Mouse (Mus musculus): ENCODE results near the gene Tfeb.
A peak's percentile ranks its signal among the peaks of the same experiment; 100 is the strongest.

The Tfeb gene

GRCm38 (mm10) chr17:47736856-47737255, at the start of gene Tfeb:
Gene Tfeb (plus strand): TSS chr17:47737030.
- DNase-seq (ENCODE audit: low spot score) = peak; percentile 91

- DNase-seq (ENCODE audit: low spot score) = peak; percentile 75
Measured at GRCm38 (mm10) chr17:47687409-47688343, 49.2 kb upstream of the Tfeb start.

- no peak for DNase-seq (ENCODE audit: low spot score)
Measured at GRCm38 (mm10) chr17:47688344-47688607, 48.6 kb upstream of the Tfeb start, which contains the start of gene Tomm6. Gene Tomm6 (minus strand): TSS chr17:47688386.

- no peak for DNase-seq (ENCODE audit: low spot score)
Measured at GRCm38 (mm10) chr17:47688608-47689575, 47.9 kb upstream of the Tfeb start, which contains the start of gene Frs3. Gene Frs3 (plus strand): TSS chr17:47689030.

DNA sequence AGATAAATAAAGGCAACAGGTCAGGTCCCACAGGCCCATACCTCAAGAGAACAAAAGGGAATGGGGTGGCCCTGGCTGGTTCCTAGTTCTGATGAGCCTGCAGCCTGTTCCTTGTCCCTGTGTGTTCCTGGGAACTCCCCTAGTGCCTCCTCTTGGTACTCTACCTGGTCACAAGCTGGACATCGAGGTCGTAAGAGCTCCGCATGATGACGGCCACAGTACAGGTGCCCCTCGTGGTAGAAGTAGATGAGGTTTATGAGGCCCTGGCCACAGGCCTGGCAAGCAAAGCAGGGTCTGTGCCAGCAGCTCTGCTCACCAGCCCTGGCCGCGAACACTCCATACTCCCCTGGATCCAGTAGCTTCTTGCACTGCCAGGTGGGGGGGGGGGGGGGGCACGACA, 46.9 kb upstream of the Tfeb start:
- no peak for DNase-seq (ENCODE audit: low spot score)

DNA sequence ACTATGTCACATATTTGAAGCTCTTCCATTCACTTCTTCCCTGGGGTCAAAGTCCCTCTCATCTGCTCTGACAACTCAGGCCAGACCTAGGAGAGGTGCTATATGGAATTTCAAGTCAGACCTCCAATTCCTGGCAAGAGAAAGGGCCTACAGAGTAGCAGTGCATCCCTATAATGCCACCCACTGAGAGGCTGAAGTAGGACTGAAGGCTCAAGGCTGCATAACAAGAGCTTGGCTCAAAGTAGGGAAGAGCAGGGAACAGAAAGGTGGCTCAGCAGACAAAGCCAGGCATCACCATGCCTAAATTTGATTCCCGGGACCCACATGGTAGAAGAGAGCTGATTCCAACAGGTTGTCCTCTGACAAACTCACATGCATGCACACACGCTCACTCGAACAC, 45.2 kb upstream of the Tfeb start:
- no peak for DNase-seq (ENCODE audit: low spot score)

DNA sequence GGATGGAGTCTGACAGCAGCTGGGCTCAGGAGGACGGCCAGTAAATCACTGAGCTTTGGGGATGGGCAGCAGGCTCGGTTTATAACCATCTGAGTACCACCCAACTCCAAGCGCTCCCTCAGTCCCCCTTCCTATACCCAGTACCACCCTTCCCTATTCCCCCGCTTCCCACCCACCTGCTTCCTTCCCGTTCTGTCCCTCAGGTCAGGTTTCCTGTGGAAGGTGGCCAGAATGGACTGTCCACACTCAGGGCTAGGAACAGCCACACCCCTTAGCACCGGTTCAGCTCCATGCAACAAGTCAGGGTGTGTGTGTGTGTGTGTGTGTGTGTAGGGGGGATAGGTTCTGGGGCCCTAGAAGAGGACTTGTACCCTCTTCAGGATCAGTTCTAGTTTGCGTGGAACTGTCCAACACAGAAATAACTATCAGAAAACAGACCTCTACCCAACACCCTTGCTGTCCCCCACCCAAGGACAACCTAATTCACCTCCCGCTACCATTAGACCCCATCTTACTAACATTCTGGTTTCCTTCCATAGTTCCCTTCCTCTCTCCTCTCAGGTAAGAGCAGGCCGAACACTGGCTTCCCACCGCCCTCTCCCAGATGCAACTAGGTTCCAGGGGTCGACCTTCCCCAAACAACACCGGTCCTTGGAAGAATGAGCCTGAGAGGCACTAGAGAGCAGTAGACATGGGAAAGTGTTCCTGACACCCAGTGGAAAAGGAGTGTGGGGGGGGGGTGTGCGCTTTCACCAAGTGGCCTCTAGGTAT, 43.0 kb upstream of the Tfeb start:
- DNase-seq (ENCODE audit: low spot score) = no peak

DNA sequence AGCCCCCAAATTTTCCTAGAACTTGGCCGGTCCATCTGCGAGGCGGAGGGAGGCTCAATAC, 42.6 kb upstream of the Tfeb start, which contains the start of gene Gm21981:
TSS of gene Gm21981 (minus strand) at position 14 of the 61 bp plus-strand sequence.
- DNase-seq (ENCODE audit: low spot score) = no peak

- DNase-seq (ENCODE audit: low spot score) = peak; percentile 94
Measured at GRCm38 (mm10) chr17:47694503-47695336, 42.1 kb upstream of the Tfeb start, which contains the start of gene Prickle4. Gene Prickle4 (minus strand): TSS chr17:47694736.

GRCm38 (mm10) chr17:47695337-47695710, 41.5 kb upstream of the Tfeb start:
- DNase-seq (ENCODE audit: low spot score) = no peak

- no peak for DNase-seq (ENCODE audit: low spot score)
Measured at GRCm38 (mm10) chr17:47698156-47698555, 38.7 kb upstream of the Tfeb start.

- DNase-seq (ENCODE audit: low spot score) = no peak
Measured at GRCm38 (mm10) chr17:47699055-47699454, 37.8 kb upstream of the Tfeb start.

DNA sequence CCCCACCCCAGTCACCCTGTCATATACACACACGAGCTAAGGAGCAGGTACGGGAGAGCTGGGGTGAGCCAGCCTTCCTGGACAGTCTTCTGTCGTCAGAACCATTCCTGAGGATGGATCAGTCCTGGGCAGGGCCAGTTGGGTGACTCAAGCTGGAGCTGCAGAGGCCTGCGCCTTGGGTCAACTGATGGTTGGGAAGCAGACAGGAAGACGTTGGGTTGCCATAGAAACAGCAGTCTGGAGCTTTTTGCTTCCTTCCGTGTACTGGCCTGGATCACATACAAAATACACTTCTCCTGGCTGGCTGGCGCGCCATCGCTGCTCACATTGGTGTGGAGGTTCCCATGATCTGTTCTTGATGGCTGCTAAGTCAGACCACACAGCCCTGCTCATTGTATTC, 35.0 kb upstream of the Tfeb start:
- no peak for DNase-seq (ENCODE audit: low spot score)

DNA sequence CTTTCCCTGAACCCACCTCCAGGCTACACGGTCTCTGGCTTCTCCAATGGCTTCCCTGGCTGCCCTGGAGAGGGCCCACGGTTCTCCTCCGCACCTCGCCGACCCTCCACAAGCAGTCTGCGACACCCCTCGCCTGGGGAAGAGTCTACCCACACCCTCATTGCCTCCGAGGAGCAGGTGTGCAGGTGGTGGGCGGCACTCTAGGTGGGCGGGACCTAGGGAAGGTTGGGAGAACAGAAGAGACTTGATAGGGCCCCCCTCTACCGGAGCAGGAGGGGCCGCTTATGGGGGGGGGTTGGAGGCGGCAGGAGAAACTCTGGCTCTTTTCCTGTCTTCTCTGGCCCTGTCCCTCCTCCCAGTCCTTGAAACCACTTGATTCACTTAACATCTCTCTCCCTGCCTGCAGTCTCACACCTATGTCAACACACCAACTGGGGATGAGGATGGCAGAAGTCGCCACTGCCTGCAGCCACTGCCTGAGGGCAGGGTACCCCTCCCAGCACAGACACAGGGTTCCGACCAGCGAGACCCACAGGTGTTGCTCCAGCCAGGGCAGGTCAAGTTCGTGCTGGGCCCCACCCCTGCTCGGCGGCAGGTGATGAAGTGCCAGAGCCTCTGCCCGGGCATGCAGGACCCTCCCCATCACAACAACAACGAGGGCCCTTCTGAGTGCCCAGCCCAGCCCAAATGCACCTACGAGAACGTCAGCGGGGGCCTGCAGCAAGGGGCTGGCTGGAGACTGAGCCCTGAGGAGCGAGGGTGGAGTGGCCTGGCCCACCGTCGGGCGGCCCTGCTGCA, 34.1 kb upstream of the Tfeb start:
- no peak for DNase-seq (ENCODE audit: low spot score)

DNA sequence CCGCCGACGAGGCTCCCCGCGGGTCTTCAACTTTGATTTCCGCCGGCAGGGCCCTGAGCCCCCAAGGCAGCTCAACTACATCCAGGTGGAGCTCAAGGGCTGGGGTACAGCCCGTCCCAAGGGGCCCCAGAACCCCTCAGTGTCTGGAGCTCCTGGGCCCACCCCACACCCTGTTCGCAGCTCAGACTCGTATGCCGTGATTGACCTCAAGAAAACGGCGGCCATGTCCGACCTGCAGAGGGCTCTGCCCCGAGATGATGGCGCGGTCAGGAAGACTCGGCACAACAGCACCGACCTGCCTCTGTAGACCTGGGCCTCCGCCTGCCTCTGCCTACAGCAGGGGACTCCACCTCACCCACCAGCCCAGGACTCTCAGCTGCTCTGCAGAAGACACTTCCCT, 33.3 kb upstream of the Tfeb start:
- DNase-seq (ENCODE audit: low spot score) = no peak

GRCm38 (mm10) chr17:47704692-47705091, 32.1 kb upstream of the Tfeb start:
- no peak for DNase-seq (ENCODE audit: low spot score)

DNA sequence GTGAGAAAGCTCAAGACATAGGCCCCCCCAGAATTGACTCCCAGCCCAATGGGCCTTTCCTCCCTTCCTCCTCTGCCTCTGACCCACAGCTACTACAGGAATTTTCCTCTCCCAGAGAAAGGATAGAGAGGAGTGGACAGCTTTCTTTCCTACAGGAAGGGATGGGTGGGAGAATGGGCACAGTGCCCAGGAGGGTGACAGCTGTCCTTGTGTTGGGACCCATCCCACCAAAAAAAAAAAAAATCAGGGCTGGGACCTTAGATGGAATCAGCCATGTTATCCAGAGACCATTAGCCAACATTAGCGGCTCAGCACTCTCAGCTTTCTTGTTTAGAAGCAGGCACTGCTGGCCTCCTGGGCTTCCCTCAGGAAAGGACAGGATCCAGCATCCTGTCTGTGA, 30.6 kb upstream of the Tfeb start:
- no peak for DNase-seq (ENCODE audit: low spot score)

DNA sequence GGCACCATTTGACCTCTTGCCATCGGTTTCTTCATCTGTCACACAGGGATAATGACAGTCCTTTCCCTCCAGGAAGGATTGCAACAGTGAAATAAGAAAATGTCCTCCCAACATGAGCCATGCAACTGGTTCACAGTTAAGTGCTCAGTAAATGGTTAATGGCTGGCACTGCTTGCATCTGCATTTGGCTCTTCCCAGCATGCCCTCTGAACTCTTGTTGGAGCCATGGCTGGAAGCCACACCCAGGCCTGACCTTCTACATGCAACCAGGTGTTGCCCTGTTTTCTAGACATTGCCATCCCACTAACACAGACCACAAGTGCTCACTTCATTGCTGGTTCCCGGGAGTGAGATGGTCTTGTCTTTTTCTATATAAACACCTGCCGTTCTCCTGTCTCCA, 28.9 kb upstream of the Tfeb start:
- no peak for DNase-seq (ENCODE audit: low spot score)

DNA sequence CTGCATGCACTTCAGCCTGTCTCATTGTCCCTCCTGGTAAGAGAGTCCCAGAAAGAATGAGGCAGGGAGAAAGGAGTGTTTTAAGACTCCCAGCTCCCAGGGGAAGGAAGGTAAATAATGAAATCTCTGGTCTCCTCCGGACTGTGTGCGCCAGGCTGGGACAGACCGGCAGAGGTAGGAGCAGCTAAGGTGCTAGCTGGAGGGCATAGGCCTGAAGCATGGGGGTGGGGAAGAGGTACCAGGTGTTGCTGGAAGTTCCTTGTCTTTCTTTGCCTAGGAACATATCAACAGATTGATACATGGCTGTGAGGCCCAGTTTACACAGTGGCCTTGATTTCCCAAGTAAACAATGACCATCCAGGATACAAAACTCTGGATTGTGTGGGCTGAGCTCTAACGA, 27.9 kb upstream of the Tfeb start:
- no peak for DNase-seq (ENCODE audit: low spot score)

- no peak for DNase-seq (ENCODE audit: low spot score)
Measured at GRCm38 (mm10) chr17:47710036-47710435, 26.8 kb upstream of the Tfeb start.

DNA sequence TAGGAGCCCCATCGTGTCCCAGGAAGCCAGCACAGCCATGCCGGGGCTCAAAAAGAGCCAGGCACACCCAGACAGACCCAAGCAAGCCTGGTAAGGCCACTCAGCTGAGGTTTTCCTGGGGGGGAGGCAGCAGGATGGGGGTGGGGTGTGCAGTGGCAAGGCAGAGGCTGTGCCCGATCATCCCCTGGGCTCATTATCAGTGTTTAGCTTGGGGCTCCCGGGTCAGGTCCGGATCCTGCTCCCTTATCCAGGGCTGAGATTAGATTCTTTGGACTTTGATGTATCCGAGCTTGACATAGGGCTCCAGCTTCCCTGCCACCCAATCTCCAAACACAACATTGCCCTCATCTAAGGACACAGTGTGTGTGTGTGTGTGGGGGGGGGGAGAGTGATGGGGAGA, 24.9 kb upstream of the Tfeb start:
- DNase-seq (ENCODE audit: low spot score) = no peak

All from urinary bladder, postnatal 10 days (tissue).